Mouse (Mus musculus) thymus, postnatal 10 days (tissue): ENCODE measurements around the gene Sars.

Experiments used
- DNase-seq, 2 experiments: peaks; one replicate each; pipeline ENCODE4 v3.0.0; 2021; ENCODE audit warnings: low spot score in 2 of 2

Sars gene

GRCm38 (mm10) chr3:108424944-108425623, 19.9 kb downstream of the Sars start:
- no peak for DNase-seq

DNA sequence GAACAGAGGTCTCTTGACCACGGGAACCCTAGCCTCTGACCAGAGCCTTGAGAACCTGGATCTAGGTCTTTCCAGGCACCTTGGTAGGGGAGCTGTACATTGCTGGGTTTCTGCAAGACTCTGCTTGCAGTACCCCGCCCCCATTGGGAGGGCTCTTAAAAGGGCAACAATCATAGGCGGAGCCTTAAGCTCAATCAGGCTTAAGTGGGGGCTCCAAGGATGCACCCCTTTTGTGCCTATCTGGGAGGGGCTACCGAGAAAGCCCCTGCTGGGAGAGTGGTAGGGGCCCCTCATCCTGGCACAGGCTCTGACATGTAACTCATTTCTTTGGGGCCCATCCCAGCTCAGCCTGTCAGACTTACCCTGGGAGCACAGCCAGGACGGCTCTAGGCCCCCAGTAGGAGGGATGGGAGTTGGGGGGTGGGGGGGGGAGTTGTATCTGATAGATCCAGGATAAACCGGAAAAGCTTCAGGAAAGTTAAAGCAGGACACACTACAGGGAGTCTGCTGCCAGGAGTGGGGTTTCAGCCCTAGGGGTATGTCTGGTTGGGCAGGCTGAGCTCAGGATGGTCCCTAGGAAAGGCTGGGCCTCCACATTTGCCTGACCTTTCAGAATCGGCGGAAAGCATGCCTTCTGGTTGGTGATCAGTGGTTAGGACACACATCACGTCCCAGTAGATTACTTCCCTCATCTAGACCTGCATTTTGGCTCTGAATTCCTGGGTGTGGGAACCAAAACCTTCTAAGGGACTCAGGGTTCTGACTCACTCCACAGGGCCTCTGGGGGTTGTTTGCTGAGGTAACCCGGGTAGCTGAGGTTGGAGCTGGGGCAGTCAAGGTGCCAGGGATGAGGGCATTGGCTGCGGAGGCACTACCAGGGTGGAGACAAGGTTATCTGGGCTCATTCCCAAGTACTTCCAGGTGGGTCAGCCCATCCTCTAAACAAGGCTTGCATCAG, 20.9 kb downstream of the Sars start:
- peak; percentile 34 to 52 for DNase-seq

DNA sequence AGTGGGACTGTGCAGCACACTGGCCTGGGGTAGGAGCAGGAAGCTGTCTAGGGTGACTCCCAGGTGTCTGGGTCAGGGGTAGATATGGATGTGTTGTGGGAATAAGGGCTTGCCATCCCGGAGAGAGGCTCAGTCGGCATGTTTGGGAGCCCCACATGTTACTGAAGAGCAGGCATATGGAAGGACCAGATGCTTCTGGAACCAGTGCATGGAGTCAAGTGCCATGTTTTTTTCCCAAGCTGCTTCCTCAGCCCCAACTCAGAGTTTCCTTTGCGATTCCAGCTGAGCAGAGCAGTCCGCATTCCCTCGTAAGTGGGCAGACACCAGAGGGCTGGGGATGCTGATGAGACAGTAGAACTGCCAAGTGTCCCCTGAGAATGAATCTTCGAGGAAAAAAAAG, 22.0 kb downstream of the Sars start:
- DNase-seq, result no peak

- peak; percentile 64 to 82 for DNase-seq
Measured at GRCm38 (mm10) chr3:108415831-108416223, 29.2 kb downstream of the Sars start.

DNA sequence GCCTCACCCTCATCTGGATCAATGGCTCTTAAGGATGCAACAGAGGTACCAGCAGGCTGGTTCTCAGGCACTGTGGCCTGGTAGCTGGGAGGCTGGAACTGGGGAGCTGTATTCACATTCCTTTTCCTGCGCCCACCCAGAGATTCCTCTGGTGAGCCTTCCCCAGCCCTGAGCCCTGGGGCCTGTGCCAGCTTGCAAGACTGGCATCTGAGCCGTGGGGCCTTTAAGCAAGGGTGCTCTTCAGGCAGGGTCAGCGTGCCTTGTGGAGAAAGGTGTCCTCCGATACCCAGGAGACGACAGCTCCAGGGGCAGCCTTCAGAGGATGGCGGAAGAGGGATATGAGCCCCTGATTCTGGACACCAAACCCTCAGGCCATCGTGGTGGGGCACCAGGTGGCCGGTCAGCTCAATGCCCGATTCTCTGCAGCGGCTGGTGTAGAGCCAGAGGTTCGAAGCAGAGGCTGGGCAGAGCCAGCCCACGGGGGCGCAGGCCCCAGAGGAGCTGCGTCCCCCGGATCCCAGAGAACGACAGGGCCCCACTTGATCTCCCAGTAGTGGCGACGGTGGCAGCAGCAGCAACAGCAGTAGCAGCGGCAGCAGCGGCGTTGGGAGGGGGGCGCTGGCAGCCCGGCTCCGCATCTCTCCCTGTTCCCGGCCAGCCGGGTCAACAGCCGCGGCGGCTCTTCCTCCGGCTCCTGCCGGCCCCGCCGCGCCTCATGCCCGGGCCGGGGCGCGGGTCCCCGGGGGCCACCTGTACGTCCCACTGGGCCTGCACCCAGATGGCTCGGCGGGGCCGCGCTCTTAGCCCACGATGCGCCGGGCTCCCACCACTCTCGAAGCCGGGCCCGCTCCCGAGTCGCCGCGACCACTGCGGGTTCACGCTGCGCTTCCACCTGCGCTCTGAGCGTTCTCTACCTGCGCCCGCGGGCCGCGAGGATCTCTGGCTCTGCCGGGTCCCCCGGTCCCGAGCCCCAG, 29.9 kb downstream of the Sars start, which contains the start of gene Celsr2:
Celsr2 (minus strand) TSS at position 696 of the 974 bp plus-strand sequence.
- peak; percentile 22 to 48 for DNase-seq

DNA sequence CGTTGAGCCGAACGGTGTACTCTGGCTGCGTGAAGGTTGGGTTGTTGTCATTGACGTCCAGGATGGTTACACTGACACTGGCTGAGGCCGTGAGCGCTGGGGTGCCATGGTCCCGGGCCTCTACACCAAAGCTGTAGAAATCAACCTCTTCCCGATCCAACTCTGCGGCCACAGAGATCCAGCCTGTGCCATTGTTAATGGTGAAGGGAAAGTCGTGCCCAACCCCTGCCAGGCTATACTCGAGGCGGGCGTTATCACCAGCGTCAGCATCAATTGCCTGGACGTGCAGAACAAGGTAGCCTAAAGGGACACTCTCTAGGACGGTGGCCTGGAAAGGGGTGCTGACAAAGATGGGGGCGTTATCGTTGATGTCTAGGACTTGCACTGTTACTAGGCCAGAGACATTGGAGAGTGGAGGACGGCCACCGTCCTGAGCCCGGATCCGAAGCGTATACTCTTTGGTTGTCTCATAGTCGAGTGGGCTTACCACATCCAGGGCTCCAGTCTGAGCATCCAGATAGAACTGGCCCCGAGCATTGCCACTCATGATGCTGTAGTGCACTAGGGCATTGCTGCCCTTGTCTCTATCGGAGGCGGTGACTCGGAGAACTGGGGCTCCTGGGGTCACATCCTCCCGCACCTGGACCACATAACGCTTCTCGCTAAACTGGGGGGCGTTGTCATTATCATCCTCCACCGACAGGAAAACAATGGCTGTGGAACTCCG, 31.2 kb downstream of the Sars start:
- no peak for DNase-seq

GRCm38 (mm10) chr3:108411754-108412121, 33.3 kb downstream of the Sars start:
- no peak for DNase-seq

DNA sequence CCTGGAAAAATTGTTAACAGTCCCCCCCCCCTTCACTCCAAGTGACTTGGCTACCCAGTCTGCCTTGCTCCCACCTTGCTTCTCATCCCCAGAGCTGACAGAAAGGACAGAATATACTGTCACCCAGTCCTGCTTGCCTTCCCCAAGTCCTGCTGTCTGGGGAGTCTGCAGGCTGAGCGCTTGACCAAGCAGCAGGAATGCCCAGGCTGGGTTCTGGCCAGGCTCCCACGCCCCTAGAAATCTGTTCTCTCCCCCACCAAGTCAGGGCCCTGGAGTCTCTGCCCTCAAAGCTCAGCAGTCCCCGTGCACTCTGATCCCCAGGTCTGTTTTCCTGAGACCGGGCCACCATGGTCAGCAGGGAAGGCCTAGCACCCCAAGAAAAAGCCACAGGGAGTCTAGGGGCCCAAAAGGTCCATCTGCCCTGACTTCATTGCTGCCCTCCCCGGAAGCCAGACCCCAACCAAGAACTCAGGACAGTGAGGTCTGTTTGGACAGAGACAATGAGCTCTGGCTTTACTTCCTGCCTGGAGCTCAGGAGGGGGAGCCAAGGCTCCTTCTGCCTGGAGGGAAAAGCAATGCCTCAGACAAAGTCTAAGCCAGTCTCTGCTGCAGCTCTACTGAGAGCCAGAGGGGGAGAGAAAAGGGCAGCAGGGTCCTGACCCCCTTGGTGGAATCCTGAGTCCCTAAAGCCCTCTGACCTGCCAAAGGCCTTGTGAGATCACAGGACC, 33.8 kb downstream of the Sars start:
- no peak for DNase-seq

DNA sequence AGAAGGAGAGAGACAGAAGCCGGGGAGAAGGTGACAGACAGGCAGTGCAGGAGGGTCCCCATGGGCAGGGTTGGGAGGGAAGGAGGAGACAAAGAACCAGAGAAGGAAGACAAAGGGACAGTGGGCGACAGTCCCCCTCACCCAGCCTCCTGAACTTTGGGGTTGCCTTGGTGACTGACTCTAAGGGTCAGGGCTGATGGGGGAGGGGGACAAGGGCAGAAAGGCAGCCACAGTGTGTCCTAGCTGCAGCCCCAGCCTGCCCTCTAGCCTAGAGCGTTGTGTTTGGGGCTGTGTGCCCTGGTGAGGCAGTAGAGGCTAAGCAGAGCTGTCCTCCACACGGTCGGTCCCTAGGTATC, 34.7 kb downstream of the Sars start:
- DNase-seq, result no peak

GRCm38 (mm10) chr3:108409656-108410358, 35.2 kb downstream of the Sars start:
- no peak for DNase-seq

GRCm38 (mm10) chr3:108408517-108409008, 36.4 kb downstream of the Sars start:
- DNase-seq, result no peak

DNA sequence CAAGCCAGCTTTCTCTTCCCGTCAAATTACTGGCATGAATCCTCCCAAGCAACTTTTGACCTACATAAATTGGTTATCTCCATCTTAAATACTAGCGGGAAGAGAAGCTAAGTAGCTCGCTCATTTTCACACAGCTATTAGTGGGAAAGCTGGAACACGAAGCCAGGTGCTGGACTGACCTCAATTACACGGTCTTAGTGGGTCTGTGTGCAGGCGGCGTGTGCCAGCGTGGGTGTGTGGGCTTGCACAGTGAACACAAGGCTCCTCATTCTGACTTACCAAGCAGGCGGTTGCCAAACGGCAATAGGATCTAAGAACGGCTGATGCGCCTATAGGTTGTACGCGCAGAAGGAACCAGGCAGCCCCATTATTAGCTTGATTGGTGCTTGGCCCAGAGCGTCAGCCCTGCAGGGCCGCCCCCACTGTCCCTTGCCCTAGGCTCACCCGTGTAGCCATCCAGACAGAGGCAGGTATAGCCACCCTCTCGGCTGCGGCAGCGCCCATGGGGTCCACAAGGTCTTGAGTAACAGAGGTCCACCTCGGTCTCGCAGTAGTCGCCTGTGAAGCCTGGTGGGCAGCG, 38.6 kb downstream of the Sars start:
- no peak for DNase-seq

GRCm38 (mm10) chr3:108405536-108406305, 39.3 kb downstream of the Sars start:
- no peak for DNase-seq

DNA sequence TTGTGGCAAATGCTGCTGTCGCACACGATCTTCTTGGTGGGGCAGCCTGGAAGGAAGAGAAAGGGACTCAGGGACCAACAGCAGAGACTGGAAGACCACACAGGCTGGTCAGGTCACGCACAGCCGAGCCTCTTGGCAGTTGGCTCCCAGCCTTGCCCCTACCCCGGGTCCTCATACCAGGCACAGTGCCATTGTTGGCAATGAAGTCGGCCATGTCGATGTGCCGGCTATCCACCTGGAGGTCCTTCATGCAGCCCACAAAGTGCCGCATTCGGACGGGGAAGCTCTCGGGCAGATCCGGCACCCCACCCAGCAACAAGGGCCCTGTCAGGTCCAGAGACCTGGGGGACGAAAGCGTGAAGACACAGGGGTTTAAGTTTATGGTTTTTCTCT, 42.5 kb downstream of the Sars start:
- no peak for DNase-seq

DNA sequence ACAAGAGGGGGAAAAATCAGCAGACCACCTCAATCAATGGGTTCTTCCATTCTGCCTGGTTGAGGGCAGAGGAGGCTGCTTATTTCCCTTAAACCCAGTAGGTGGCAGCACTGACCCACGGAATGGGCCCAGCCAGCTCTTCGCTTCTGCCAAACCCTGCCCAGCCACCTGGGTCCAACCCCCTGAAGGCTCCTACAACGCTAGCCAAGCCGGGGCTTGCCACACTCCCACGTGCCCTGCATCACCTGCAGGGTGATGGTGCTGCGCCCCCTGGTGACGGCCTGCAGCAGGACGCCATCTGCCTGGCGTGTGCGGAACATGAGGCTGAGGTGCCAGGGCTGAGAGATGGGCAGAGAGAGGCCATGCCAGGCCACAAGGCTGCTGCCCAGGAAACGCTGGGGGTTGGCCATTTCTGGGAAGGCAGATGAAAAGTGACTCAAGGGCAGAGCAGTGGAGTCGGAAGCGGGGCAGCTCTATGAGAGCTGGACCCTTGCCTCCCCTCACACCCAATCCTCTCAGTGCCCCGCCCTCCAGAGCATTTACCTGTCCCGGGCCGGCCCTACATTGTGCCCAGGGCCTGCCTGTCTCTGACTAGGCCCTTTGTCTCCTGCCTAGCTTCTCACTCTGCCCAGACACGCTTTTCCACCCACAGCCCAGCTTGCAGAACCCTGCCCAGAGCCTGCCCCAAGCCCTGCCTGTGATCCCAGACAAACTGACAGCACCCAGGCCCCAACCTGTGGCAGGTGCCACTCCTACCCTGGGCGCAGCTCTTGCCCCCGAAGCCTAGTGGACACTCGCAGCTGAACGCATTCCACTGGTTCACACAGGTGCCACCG, 43.1 kb downstream of the Sars start:
- DNase-seq, result peak; percentile 94 to 96

GRCm38 (mm10) chr3:108400442-108400841, 44.6 kb downstream of the Sars start:
- DNase-seq, result no peak

GRCm38 (mm10) chr3:108398281-108398680, 46.7 kb downstream of the Sars start:
- no peak for DNase-seq

DNA sequence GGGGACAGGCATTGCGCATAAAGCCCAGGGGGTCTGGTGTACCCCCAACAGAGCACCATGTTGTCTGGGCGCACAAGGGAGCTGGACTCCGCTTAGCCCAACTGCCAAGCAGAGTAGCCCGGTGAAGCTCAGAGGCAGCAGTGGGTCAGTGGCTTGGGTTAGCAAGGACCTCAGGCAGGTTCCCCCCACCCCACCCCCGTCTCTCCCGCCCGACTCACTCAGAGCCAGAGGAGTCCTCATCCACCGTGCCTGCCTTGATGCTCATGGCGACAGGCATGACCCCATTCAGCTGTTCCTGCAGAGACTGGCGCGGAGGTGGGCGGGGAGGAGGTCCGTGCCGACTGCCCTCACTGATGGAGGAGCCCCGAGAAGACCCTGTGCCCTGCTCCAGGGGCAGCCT, 52.2 kb downstream of the Sars start:
- no peak for DNase-seq
